Mouse (Mus musculus) cerebellum, postnatal 10 days (tissue): Measurements from ENCODE around the gene Nfia.
A peak's percentile ranks its signal among the peaks of the same experiment; 100 is the strongest.

Source experiments
- DNase-seq, 2 experiments: peaks; one replicate each; pipeline ENCODE4 v3.0.0; 2021; ENCODE audit warnings: mixed read lengths in 2 of 2

Nfia gene

GRCm38 (mm10) chr4:97772641-97773040, at the start of gene Nfia:
Gene Nfia, plus strand, starts transcription at chr4:97772734.
- DNase-seq, result no peak

- no peak for DNase-seq
Measured at GRCm38 (mm10) chr4:97723374-97723773, 49.2 kb upstream of the Nfia start.

- DNase-seq, result no peak
Measured at GRCm38 (mm10) chr4:97728520-97728919, 44.0 kb upstream of the Nfia start.

- no peak for DNase-seq
Measured at GRCm38 (mm10) chr4:97729999-97730398, 42.5 kb upstream of the Nfia start.

- DNase-seq, result no peak
Measured at GRCm38 (mm10) chr4:97730416-97730815, 42.1 kb upstream of the Nfia start.

- DNase-seq, result no peak
Measured at GRCm38 (mm10) chr4:97733392-97733791, 39.1 kb upstream of the Nfia start.

GRCm38 (mm10) chr4:97743932-97744331, 28.6 kb upstream of the Nfia start:
- DNase-seq, result no peak

- peak; percentile 95 for DNase-seq
Measured at GRCm38 (mm10) chr4:97745296-97746105, 27.0 kb upstream of the Nfia start.

GRCm38 (mm10) chr4:97746106-97746900, 26.2 kb upstream of the Nfia start:
- DNase-seq, result peak in 1 of 2 experiments; percentile 43

- no peak for DNase-seq
Measured at GRCm38 (mm10) chr4:97750401-97750800, 22.1 kb upstream of the Nfia start.

- DNase-seq, result peak; percentile 98 to 99
Measured at GRCm38 (mm10) chr4:97751030-97751482, 21.5 kb upstream of the Nfia start.

- DNase-seq, result peak; percentile 63 to 64
Measured at GRCm38 (mm10) chr4:97751483-97752251, 20.9 kb upstream of the Nfia start.

- peak in 1 of 2 experiments; percentile 17 for DNase-seq
Measured at GRCm38 (mm10) chr4:97752276-97753010, 20.1 kb upstream of the Nfia start.

- DNase-seq, result peak in 1 of 2 experiments; percentile 22
Measured at GRCm38 (mm10) chr4:97753521-97753920, 19.0 kb upstream of the Nfia start.

- peak; percentile 53 to 68 for DNase-seq
Measured at GRCm38 (mm10) chr4:97754241-97754640, 18.3 kb upstream of the Nfia start.

- peak; percentile 82 to 84 for DNase-seq
Measured at GRCm38 (mm10) chr4:97757207-97757977, 15.1 kb upstream of the Nfia start.

GRCm38 (mm10) chr4:97757978-97758461, 14.5 kb upstream of the Nfia start:
- DNase-seq, result peak; percentile 61 to 71

- DNase-seq, result peak in 1 of 2 experiments; percentile 25
Measured at GRCm38 (mm10) chr4:97758661-97759060, 13.9 kb upstream of the Nfia start.

GRCm38 (mm10) chr4:97764616-97765015, 7.9 kb upstream of the Nfia start:
- DNase-seq, result no peak

GRCm38 (mm10) chr4:97765341-97766020, 7.1 kb upstream of the Nfia start:
- no peak for DNase-seq

- no peak for DNase-seq
Measured at GRCm38 (mm10) chr4:97766100-97766499, 6.4 kb upstream of the Nfia start.
